Mouse (Mus musculus) gastrocnemius, postnatal 14 days (tissue): ENCODE measurements around the gene Rpl41. TPM values are rescaled to one million over a fixed set of nuclear protein-coding genes. Genes with fewer than 3 reads are reported as not detected.
"Not testable (repeated sequence)": the region's sequence is repeated elsewhere in the genome, so short reads cannot be mapped to it uniquely, and the experiment has no call there.

Experiments
- DNase-seq: peaks from one replicate; pipeline ENCODE4 v3.0.0; 2021; ENCODE audit warnings: mixed read lengths
- intact Hi-C: fragments of 180-260 bp; cut with DNase I; formaldehyde crosslinking; loops from one replicate; pipeline ENCODE4 v1.15.1; 2025; ENCODE audit warnings: low total_unique reads
- total RNA-seq, 2 experiments: library from RNA; stranded (reverse); gene quantifications; 2 replicates each; pipeline ENCODE4 v1.2.3; 2021

Rpl41 gene
- total RNA-seq, 2 experiments from 2014 or later, result 1,413 to 1,625 TPM

DNA sequence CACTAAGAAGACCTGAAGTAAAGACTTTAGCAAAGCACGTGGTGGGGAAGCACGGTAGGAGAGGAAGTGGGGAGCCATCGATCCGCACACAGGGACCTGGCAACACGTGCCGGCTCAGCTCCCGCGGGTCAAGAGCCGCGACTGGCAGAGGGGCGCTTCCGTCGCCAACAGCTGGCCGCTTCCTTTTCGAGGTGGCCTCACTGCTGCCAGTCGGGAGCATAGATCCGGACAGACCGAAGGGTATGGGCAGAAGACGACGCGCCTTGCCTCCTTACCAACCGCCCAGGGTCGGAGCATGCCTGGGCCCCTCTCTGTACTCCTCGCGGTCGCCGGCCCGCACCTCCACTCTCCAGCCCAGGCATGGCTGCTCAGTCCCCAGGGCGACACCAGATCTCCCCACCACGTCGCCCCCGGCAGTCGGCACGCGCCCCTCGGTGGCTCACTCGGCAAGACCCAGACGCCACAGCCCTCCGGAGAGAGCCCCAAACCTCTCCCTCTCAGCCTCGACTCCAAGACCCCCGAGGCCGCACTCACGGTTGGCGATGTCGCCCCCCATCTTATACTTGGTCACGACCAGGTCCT is 16.2 kb upstream of the Rpl41 start:
- intact Hi-C loops, result loop anchor here (10.0 kb wide), 1 partner anchor 110 kb away; the partner anchor contains the start of gene Suox
- DNase-seq, result peak; percentile 44

DNA sequence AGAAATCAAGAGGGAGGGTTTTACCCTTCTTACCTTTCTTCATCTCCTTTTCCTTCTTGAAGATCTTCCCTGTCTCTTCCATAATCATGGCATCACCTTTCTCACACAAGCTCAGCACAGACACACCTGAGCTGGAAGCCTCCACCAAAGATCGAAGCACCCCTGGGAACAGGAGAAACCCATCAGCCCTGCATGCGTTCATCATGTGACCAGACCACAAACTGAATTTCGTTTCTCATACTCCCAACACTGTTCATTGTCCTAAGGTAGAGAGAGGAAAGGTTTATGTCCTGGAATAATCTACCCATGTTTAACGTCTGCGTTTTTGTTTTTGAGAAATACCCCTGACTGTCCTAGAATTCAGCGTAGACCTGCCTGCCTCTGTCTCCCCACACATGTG is 14.4 kb upstream of the Rpl41 start:
- intact Hi-C loops, result loop anchor here (10.0 kb wide), 1 partner anchor 111 kb away; the partner anchor contains the start of gene Suox
- DNase-seq, result no peak

DNA sequence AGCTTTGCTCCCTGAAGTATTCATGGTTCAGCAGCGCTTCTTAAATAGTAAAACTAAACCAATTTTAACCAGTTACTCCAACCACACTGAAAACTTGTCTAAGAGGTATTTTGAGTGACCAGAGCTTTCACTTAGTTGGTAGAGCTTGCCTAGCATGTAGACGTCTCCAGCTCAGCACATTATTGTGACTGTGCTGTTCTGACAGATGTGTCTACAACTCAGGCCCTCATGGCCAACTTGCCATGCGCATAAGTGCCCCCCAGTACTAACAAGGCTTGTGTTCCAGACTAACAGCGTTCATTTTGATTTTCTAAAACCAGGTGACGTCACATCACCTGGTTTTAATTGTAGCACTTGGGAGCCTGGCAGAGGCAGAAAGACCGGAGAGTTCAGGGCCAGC is 7.9 kb upstream of the Rpl41 start:
- DNase-seq, result no peak
- intact Hi-C loops, result loop anchor here (5.0 kb wide), 1 partner anchor 55 kb away; no protein-coding TSS in a partner anchor

DNA sequence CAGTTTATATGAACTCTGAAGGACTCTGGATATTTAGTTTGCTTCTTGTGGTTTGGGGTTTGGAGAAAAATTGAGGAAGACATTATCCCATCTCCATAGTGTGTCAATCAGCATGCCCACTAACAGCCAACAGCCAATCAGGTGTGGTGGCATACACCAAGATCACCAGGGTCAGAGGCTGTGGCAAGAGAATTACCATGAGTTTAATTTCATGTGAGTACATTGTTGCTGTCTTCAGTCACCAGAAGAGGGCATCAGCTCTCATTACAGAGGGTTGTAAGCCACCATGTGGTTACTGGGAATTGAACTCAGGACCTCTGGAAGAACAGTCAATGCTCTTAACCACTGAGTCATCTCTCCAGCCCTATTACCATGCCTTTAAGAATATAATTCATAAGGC is 7.2 kb upstream of the Rpl41 start:
- no peak for DNase-seq
- intact Hi-C loops, result loop anchor here (5.0 kb wide), 1 partner anchor 56 kb away; no protein-coding TSS in a partner anchor

DNA sequence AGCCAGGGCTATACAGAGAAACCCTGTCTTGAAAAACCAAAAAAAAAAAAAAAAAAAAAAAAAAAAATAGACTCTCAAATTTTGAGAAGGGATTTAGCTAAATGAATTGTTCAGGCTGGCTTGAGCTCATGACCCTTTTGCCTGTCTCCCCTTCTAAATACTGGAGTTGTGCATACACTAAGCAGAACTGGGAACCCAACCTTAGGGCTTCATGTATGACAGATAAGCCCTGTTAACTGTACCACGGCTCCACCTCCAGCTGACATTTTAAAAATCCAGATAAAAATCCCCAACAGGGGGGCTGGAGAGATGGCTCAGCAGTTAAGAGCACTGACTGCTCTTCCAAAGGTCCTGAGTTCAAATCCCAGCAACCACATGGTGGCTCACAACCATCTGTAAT is 6.5 kb upstream of the Rpl41 start:
- DNase-seq, result not testable (repeated sequence)
- intact Hi-C loops, result loop anchor here (5.0 kb wide), 1 partner anchor 57 kb away; no protein-coding TSS in a partner anchor

DNA sequence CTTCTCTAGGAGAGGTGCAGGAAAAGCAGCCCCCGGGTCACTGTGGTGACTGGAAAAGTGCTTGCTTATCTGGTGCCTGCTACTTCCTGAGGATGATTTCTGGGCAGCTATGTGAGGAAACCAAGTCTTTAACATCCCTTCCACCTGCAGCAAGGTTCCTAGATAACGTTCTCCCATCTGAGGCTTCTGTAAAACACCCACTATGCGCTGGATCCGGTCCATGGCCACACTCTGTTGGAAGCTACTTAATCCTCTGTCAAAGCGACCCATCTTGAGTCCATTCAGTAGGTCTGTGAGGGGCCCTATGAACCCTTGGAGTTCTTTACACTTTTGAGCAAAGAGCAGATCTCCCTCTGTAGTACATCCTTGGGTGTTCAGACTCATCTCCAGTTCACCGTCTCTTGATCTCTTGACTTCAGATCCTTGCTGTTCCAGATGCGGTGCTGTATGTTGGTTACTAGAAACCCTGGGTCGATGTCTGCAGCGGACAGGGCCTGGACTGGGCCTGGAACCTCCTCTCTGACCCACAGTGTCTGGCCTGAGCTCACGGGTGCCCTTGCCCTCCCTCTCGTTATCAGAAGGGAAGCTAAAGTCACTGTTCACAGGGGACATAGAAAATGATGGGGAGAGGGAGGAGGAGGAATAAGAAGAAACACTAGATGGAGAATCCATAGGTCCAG is 1.2 kb upstream of the Rpl41 start:
- intact Hi-C loops, result not testable (repeated sequence)

DNA sequence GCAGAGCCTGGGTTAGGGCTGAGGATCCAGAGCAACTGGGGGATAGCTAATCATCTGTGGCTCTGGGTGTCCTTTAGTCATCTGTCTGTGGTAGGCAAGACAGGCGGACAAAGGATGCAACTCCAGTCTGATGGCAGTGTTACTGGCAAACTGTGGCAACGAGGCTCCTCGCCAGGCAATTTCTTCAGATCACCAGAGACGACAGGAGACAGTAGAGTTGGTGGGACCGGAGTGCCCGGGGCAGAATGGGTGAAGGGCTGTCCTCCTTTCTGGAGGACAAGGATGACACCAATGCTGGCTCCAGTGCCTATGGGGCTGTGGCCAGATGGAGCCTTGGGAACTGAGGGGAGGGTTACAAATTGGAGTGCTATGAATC is 565 bp upstream of the Rpl41 start:
- intact Hi-C loops, result not testable (repeated sequence)
- DNase-seq, result peak; percentile 13

More for the DNA sequence above, 1.2 kb upstream of the Rpl41 start:
- not testable (repeated sequence) for DNase-seq

DNA sequence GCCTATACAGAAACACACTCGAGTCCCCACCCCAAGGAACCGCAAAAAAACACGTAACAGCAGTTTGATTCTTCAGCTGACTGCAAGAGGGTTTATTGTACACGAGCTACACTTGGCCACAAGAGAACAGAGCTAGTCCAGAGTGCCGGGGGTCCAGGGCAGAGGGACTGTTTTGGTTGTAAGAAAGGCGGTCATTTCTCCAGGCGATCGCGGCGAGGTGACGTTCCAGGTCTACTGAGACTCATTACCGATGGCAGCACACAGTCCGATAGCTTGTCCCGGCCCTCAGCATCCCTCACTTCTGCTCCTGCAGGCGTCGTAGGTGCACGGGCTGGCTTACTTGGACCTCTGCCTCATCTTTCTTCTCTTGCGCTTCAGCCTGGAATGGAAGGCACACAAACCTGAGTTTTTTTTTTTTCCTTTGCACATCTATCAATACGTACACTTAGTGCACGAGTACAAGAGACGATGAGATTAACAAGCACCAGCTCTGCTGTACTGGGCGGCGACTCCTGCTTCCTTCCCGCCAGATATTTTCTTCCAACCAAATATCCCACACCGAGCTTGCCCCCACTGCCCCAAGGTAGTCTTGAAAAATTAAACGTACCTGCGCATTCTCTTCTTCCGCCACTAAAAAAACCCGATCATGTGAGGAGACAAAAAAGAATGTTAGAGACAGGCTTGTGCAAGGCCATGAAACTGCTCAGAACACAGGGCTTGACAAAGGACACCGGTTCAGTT is 884 bp downstream of the Rpl41 start:
- intact Hi-C loops, DNase-seq: not testable (repeated sequence)

DNA sequence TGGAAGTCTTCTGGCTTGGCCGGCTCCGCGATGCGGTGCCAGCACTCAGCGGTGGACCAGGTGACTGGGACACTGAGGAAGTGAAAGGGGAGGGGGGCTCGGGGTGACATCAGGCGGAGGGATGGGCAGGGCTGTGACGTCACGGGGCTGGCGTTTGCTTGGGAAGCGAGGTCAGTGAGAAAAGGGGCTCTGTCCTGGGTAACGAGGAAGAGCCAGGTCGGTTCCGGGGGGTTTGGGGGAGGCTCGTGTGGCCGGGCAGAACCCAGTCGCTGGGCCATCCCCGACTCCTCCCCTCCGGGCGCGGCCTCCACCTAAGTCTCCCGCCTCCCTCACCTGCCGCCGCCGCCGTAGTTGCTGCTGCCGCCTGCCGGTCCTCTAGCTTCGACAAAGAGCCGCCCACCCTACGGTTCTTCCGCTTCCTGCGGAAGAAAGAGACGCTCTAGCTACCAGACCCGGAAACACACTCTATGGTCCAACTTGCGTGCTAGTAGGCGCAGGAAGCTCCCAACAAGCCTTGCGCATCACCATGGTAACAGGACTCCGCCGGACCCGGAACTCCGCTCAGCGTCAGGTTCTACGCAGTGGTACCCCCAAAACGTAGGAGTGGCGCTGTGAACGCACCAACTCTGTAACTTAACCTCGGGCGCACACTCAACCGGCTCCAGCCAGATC is 1.6 kb downstream of the Rpl41 start, which contains the start of gene Zc3h10:
TSS of gene Zc3h10 (minus strand) at position 414 of the 672 bp plus-strand sequence.
- peak; percentile 92 for DNase-seq
- intact Hi-C loops, result no loop called here

DNA sequence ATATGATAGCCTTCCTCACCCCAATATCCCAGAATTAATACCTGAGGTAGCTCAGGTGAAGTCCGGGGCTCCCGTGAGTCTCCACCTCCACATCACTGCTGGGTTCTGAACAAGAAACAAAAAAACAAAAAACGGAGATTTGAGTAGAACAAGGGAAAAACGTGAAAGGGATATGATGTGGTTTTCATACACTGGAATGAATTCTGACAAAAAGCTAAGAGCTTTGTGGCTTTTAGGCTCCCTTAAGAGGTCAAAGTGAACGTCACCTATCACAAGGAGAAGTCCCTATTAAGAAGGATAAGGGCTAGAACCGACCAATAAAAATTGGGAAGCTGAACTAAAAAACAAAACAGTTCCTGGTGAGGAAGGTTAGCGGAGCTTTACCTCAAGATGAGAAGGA is 2.3 kb downstream of the Rpl41 start:
- DNase-seq, result no peak
- intact Hi-C loops, result no loop called here

DNA sequence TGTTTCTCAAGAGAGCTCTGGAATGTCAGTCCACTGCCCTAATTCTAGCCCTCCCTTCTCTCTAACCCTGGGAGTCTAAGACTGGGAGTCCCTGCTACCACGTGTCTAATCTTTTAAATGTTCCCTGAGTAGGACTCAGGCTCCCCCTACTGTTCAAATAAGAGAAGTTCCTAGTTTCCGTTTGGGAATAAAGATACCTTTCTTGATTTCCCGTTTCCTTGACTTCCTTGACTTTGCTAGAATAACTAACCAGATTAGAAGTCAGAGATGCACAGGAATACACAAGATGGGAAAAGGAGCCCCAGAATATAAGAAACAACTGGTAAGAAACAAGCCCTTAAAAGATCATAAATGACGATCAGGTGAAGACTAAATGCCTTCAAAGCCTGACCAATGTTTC is 2.7 kb downstream of the Rpl41 start:
- intact Hi-C loops, result no loop called here
- no peak for DNase-seq

DNA sequence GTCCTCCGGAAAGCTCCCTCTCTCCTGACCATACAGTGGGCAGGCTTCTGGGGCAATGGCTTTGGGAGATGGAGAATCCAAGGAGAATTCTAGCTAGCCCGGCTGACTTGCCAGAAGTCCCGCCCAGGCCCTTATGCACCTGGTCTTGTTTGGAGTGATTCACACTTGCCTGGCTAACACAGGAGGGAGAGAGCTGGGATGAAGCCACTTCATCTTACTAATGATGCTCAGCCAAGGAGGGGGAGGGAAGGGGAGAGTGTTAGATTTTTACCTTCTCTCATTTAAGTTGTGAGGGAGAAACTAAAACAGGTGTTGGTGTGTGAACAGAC is 3.6 kb downstream of the Rpl41 start:
- intact Hi-C loops, result no loop called here
- no peak for DNase-seq

DNA sequence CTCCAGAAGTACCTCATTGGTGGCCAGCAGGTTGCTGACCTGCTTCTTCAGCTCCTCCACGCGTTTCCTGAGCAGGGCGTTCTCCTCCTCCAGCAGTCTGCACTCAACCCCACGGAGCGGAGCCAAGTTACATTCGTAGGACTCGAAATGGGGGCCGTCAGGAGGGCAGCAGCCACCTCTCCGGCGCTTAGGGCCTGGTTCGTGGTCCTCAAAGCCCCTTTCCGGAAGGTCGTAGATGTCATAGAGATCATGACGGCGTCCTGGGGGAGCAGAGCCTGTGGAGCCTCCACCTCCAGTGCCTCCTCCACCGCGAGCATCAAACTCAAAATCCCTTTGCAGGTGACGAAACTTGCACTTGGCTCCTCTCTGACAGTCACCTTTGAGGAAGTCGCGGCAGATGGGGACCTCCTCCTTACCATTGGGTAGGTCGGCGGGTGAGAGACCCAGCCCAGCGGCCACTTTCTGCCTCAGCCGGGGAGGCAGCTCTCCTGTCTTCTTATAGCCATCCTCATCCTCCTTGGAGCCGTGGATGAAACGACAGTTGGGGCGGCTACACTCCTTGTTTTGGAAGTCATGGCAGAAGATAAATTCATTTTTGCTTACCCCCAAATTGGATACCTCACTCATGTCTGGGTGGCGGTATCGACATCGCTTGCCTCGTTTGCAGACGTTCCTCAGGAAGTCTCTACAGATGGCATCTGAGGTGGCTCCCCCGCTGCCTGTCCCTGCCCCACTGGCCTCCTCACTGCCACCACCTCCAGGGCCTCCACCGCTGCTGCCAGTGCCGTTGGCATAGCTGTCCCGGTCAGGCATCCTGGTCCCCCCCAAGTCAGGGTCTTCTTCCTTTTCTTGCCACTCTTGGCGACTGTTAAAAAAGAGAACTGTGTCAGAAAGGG is 4.2 kb downstream of the Rpl41 start:
- intact Hi-C loops, result no loop called here
- no peak for DNase-seq

DNA sequence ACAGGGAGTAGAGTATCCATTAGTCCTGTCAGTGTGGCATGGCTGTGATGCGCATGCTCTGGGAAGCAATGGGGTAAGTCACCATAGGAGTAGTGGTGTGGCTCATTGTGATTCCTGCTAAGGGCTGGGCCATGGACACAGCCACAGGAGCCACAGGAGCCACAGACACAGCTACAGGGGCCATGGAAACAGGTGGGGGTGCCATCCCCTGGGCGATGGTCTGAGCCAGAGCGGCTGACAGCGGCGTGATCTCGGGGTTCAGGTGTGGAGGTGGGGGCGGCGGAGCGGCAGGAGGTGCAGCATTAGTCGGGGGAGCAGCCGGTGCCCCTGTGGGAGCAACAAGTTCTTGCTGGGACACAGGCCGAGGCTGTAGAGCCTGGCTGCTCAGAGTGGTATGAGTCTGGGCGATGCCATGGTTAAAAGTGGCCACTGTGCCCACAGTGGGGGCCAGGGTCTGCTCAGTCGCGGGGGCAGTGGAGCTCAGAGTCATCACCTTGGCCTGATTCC is 4.9 kb downstream of the Rpl41 start:
- intact Hi-C loops, result no loop called here
- DNase-seq, result no peak

DNA sequence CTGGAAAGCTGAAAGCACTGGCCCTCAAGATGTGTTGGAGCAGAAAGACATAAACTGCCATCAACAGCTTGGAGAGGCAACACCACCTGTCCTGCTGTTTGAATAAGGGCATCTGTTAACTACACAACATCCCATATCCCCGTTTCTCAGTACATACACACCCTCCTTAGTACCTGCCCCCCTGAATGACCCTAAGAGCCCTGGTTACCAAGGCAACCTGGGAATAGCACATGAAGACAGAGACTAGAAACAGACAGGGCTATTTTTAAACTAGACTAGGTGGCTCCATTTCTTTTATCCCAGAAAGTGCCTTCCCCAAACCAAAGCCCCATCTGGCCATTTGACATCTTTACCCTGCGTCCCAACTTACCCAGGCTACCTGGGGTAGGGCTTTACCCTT is 6.0 kb downstream of the Rpl41 start:
- intact Hi-C loops, result no loop called here
- DNase-seq, result no peak

DNA sequence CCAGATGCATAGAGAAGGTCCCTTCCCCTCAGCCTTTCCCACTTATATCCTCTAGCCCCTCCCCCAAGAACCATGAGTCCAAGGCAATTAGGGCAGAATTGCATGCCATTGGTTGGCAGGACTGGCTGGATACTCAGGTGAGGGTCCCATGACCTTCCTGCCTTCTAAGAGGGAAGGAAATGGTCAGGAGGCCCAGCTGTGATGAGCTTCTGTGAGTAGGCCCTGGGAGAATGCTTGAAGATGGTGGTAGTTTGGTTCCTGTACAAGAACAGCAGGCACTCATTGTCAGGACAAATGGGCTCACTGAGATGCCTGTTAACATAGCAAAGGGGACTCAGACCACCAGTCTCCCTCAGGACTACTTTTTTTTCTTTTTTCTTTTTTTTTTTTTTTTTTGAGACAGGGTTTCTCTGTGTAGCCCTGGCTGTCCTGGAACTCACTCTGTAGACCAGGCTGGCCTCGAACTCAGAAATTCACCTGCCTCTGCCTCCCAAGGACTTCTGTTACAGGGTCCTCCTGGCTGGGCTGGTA is 10.7 kb downstream of the Rpl41 start:
- intact Hi-C loops, result no loop called here
- DNase-seq, result no peak

DNA sequence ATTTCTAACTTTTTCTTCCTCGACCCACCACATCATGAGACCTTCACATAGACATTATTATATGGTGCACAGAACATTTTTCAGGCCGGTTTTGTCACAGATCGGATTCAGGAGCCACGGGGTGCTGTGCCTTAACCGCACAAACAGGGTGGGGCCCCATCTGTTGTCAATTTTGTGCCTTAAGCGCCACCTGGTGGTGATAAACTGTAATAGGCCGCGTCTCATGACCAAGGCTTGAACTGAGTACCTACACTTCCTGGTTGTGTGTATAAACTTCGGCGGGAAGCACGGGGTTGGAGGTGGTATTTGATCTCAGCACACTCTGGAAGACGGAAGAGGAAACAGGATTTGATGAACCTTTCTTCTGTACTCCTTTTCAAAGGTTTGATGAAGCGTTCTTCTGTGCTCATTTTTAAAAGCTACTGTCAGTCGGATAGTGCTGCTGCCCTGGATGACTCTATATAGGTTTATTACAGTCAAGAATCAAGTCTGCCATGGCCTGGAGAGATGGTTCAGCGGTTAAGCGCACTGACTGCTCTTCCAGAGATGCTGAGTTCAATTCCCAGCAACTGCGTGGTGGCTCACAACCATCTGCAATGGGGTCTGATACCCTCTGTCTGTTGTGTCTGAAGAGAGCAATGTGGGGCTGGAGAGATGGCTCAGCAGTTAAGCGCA is 12.7 kb downstream of the Rpl41 start:
- intact Hi-C loops, result no loop called here
- peak; percentile 86 for DNase-seq

DNA sequence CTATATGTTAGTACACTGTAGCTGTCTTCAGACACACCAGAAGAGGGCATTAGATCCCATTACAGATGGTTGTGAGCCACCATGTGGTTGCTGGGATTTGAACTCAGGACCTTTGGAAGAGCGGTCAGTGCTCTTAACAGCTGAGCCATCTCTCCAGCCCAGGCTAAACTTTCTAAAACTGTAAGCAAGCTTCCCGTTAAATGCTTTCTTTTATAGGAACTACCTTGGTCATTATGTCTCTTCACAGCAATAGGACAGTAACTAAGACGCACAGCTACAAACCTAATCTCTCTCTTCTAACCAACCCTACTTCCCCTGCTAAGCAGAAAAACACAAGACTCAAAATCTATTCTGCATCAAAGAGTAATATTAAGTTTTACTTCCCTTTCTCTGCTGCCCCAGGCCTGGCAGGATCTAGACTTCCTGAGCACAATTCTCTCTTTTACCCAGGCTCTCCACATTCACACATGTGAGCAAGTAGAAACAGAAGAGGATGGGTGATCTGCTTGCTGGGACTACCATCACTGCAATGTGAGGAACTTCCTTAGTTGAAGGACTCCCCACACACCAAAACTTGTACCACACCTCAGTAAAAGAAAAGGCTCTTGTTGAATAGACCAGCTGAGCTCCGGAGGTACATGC is 13.4 kb downstream of the Rpl41 start:
- intact Hi-C loops, result no loop called here
- no peak for DNase-seq
